Mouse (Mus musculus): Measurements from ENCODE around the gene Ccdc181.
"Not testable (repeated sequence)": the region's sequence is repeated elsewhere in the genome, so short reads cannot be mapped to it uniquely, and the experiment has no call there.

The Ccdc181 gene

GRCm38 (mm10) chr1:164275455-164275954, at the start of gene Ccdc181:
Gene Ccdc181 (plus strand): TSS chr1:164275585.
- peak; percentile 97 for DNase-seq

GRCm38 (mm10) chr1:164231937-164232570, 43.3 kb upstream of the Ccdc181 start:
- DNase-seq: not testable (repeated sequence)

- no peak for DNase-seq
These were observed 41.9 kb upstream of the Ccdc181 start for GRCm38 (mm10) chr1:164233447-164233846.

- no peak for DNase-seq
These were observed 40.3 kb upstream of the Ccdc181 start for GRCm38 (mm10) chr1:164235078-164235477.

- peak; percentile 16 for DNase-seq
These were observed 39.3 kb upstream of the Ccdc181 start for GRCm38 (mm10) chr1:164236078-164236477.

GRCm38 (mm10) chr1:164241494-164241893, 33.9 kb upstream of the Ccdc181 start:
- no peak for DNase-seq

- DNase-seq: no peak
These were observed 32.6 kb upstream of the Ccdc181 start for GRCm38 (mm10) chr1:164242809-164243208.

GRCm38 (mm10) chr1:164247442-164247841, 27.9 kb upstream of the Ccdc181 start:
- no peak for DNase-seq

GRCm38 (mm10) chr1:164247971-164248370, 27.4 kb upstream of the Ccdc181 start:
- peak; percentile 20 for DNase-seq

- peak; percentile 98 for DNase-seq
These were observed 26.7 kb upstream of the Ccdc181 start, which contains the start of gene Slc19a2 for GRCm38 (mm10) chr1:164248465-164249331. Gene Slc19a2 (plus strand): TSS chr1:164249046.

- no peak for DNase-seq
These were observed 26.1 kb upstream of the Ccdc181 start for GRCm38 (mm10) chr1:164249332-164249711.

GRCm38 (mm10) chr1:164250391-164251150, 24.8 kb upstream of the Ccdc181 start:
- no peak for DNase-seq

- no peak for DNase-seq
These were observed 23.9 kb upstream of the Ccdc181 start for GRCm38 (mm10) chr1:164251438-164251837.

GRCm38 (mm10) chr1:164252551-164252950, 22.8 kb upstream of the Ccdc181 start:
- no peak for DNase-seq

GRCm38 (mm10) chr1:164254836-164255235, 20.5 kb upstream of the Ccdc181 start:
- DNase-seq: no peak

- DNase-seq: no peak
These were observed 15.0 kb upstream of the Ccdc181 start for GRCm38 (mm10) chr1:164260171-164261028.

GRCm38 (mm10) chr1:164261553-164261952, 13.8 kb upstream of the Ccdc181 start:
- no peak for DNase-seq

- DNase-seq: no peak
These were observed 4.4 kb upstream of the Ccdc181 start for GRCm38 (mm10) chr1:164270941-164271340.

GRCm38 (mm10) chr1:164273659-164274058, 1.7 kb upstream of the Ccdc181 start:
- no peak for DNase-seq

- no peak for DNase-seq
These were observed 1.2 kb downstream of the Ccdc181 start for GRCm38 (mm10) chr1:164276552-164276951.

- DNase-seq: no peak
These were observed 3.9 kb downstream of the Ccdc181 start for GRCm38 (mm10) chr1:164279332-164279731.

- no peak for DNase-seq
These were observed 8.6 kb downstream of the Ccdc181 start for GRCm38 (mm10) chr1:164284007-164284406.
